ENCODE assay signal across 10 mouse cellular contexts in the genomic region with DNA sequence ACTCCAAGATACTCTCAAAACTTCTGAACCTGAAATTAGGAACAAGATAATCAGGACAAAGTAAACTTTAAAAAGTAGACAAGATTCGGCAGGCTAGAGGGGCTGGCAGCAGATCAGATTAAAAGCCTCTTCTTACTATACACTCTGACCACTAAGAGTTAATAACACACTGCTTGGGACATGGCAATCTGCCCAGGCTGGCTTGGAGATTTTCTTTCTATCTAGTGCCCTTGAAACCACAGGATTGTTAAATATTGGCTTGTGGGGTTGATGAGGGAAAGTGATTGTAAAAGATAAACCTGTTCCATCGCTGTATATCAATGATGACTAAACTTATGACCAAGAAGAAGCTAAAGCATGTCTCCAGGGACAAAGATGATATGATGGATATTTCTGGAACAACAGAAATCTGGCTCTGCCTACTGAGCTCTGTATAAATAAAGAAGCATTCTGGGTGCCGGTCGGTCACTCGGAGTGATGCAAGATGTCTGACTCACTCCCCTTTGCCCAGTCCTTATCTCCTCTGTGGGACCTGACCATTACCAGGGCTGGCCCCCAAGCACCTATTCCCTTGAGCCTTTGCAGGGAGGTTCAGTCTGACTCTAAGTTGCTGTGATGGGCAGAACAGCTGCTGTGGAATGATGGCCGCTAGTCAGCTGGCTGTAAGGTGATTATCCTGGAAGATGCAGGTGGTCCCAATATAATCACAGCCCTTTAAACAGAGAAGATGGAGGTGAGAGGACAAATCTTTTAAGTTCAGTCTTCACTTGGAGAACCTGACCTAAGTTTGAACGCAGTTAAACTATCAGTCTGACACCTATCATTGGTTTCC.
DNase-seq lines count a peak whose midpoint lies in the region; ATAC-seq and TF ChIP-seq lines count a peak whose summit lies in the region.
"Had no signal": no experiment of that assay in that cellular context is flagged by ENCODE, and none has a peak within 500 bp of the region (broad histone marks: within the 10 kb centered on the region; RNA-seq: fewer than 3 reads in every experiment).

No protein-coding gene starts in this region.

- no peak for TF ChIP-seq POLR2A in cerebellum, adult 2 months (IDR thresholded peaks at IDR 0.05; ENCODE audit: borderline replicate concordance, insufficient read depth, low read length)

- 0 out of 2 replicates have a peak, but pooled peaks cover 1% of the 10 kb centered on the region for H3K27me3 ChIP-seq in cerebellum, adult 2 months (ENCODE audit: control insufficient read depth, insufficient read depth, low read length)
- H3K27me3 ChIP-seq in liver, embryonic 11.5 days (replicated peaks; ENCODE audit: control insufficient read depth, insufficient read depth, low read length), result no peaks in the 10 kb centered on the region
- no peaks in the 10 kb centered on the region for H3K27me3 ChIP-seq in lung, embryonic 16.5 days (ENCODE audit: control insufficient read depth, insufficient read depth, low read depth, low read length)
- H3K27me3 ChIP-seq in forebrain, embryonic 10.5 days (ENCODE audit: poor library complexity, severe bottlenecking), result peaks cover 9% of the 10 kb centered on the region; the same call in 1 of the 2 replicates

- H3K4me3 ChIP-seq in cerebellum, adult 2 months (replicated peaks; ENCODE audit: insufficient read depth, low read depth, low read length), result no peak overlapping the region
- no peak overlapping the region for H3K4me3 ChIP-seq in liver, embryonic 11.5 days (ENCODE audit: low read depth, low read length)
- H3K4me3 ChIP-seq in lung, embryonic 16.5 days (ENCODE audit: low read length), result no peak overlapping the region
- H3K4me3 ChIP-seq in forebrain, embryonic 10.5 days, result no peak overlapping the region
- H3K4me3 ChIP-seq: forebrain, embryonic 13.5 days; neural tube, embryonic 13.5 days had no signal

- no peak overlapping the region for H3K9ac ChIP-seq in liver, embryonic 11.5 days (ENCODE audit: low read depth, low read length)
- no peak overlapping the region for H3K9ac ChIP-seq in lung, embryonic 16.5 days (ENCODE audit: low read length)
- H3K9ac ChIP-seq: forebrain, embryonic 13.5 days; neural tube, embryonic 13.5 days had no signal

- H3K36me3 ChIP-seq in liver, embryonic 11.5 days (ENCODE audit: control insufficient read depth, insufficient read depth, low read length), result no peaks in the 10 kb centered on the region
- no peaks in the 10 kb centered on the region for H3K36me3 ChIP-seq in lung, embryonic 16.5 days (ENCODE audit: control insufficient read depth, insufficient read depth, low read length)
- no peaks in the 10 kb centered on the region for H3K36me3 ChIP-seq in forebrain, embryonic 10.5 days (replicated peaks)
- H3K36me3 ChIP-seq: neural tube, embryonic 13.5 days had no signal

- intact Hi-C loops in left cerebral cortex, postnatal 25 days (cut with DNase I), result loop anchor here (5.0 kb wide), 3 partner anchors 1063 to 1533 kb away; no protein-coding TSS in a partner anchor

- TF ChIP-seq CTCF in cerebellum, adult 2 months (IDR thresholded peaks at IDR 0.05; ENCODE audit: borderline replicate concordance, insufficient read depth, low read depth, low read length), result no peak

- 23% methylated on average over 7 of the region's 7 CpGs for WGBS in cerebellum, adult 2 months
- WGBS in liver, embryonic 11.5 days, result 63% methylated on average over 7 of the region's 7 CpGs
- WGBS in lung, embryonic 16.5 days, result 31% methylated on average over 7 of the region's 7 CpGs
- WGBS in forebrain, embryonic 10.5 days, result 93% methylated on average over 7 of the region's 7 CpGs

- no peak overlapping the region for H3K27ac ChIP-seq in cerebellum, adult 2 months (ENCODE audit: insufficient read depth, low read length)
- H3K27ac ChIP-seq in liver, embryonic 11.5 days (ENCODE audit: low read depth, low read length), result no peak overlapping the region
- no peak overlapping the region for H3K27ac ChIP-seq in lung, embryonic 16.5 days (ENCODE audit: low read length)
- no peak overlapping the region for H3K27ac ChIP-seq in forebrain, embryonic 10.5 days
- H3K27ac ChIP-seq: forebrain, embryonic 13.5 days; neural tube, embryonic 13.5 days had no signal

- no peak overlapping the region for H3K4me2 ChIP-seq in liver, embryonic 11.5 days
- no peak overlapping the region for H3K4me2 ChIP-seq in lung, embryonic 16.5 days (ENCODE audit: low read depth, low read length)
- H3K4me2 ChIP-seq: forebrain, embryonic 13.5 days; neural tube, embryonic 13.5 days had no signal

- no peak for ATAC-seq in liver, embryonic 11.5 days (replicated peaks; ENCODE audit: low FRiP score)
- peak; percentile 53; the same call in 1 of the 2 replicates for ATAC-seq in lung, embryonic 16.5 days (ENCODE audit: low read depth)
- ATAC-seq: forebrain, embryonic 13.5 days had no signal

- H3K9me3 ChIP-seq in liver, embryonic 11.5 days (ENCODE audit: control insufficient read depth, low read length), result no peaks in the 10 kb centered on the region
- H3K9me3 ChIP-seq in lung, embryonic 16.5 days (ENCODE audit: control insufficient read depth, low read length), result no peaks in the 10 kb centered on the region
- H3K9me3 ChIP-seq in forebrain, embryonic 10.5 days, result no peaks in the 10 kb centered on the region
- H3K9me3 ChIP-seq: forebrain, embryonic 13.5 days; neural tube, embryonic 13.5 days had no signal

- DNase-seq in cerebellum, postnatal 14 days, result peak; percentile 60 to 65
- no peak for DNase-seq in cerebellum, adult 2 months
- DNase-seq in liver, result peak; percentile 7
- DNase-seq in liver, embryonic 11.5 days (ENCODE audit: low spot score), result no peak
- DNase-seq in adrenal gland, postnatal 25 days, result peak; percentile 76
- DNase-seq in forebrain, embryonic 10.5 days (ENCODE audit: extremely low spot score, low spot score), result no peak
- DNase-seq in left cerebral cortex, postnatal 25 days (ENCODE audit: low spot score in 2 of 2), result no peak

- no peaks in the 10 kb centered on the region for H3K4me1 ChIP-seq in cerebellum, adult 2 months (ENCODE audit: control insufficient read depth, insufficient read depth, low read length)
- no peaks in the 10 kb centered on the region for H3K4me1 ChIP-seq in liver, embryonic 11.5 days (replicated peaks; ENCODE audit: control insufficient read depth, insufficient read depth, low read length)
- peaks cover 11% of the 10 kb centered on the region for H3K4me1 ChIP-seq in lung, embryonic 16.5 days (replicated peaks; ENCODE audit: control insufficient read depth, insufficient read depth, low read length)
- 0 out of 2 replicates have a peak, but pooled peaks cover 3% of the 10 kb centered on the region for H3K4me1 ChIP-seq in forebrain, embryonic 10.5 days
- H3K4me1 ChIP-seq: neural tube, embryonic 13.5 days had no signal

Comparison
In these comparisons a context has a peak if more than half of its experiments do, and no peak if none do; other contexts are left out.
1. DNase-seq: peak in cerebellum, postnatal 14 days (2 of 2), liver (single experiment) and adrenal gland, postnatal 25 days (single experiment); none in cerebellum, adult 2 months (0 of 2), liver, embryonic 11.5 days (single experiment), forebrain, embryonic 10.5 days (single experiment) and left cerebral cortex, postnatal 25 days (0 of 2).